Mouse (Mus musculus) cerebellum, adult 2 months (tissue): ENCODE measurements around the gene Ccdc93.

Source experiments
- CTCF ChIP-seq: fragments of 200-500 bp; IDR thresholded peaks from 2 replicates; pipeline ENCODE4 v1.5.1; 2011; ENCODE audit warnings: low read depth, mild to moderate bottlenecking, control low read depth, low read length, moderate library complexity, borderline replicate concordance; ENCODE audit not compliant: insufficient read depth
- POLR2A ChIP-seq: fragments of 200-500 bp; IDR thresholded peaks from 2 replicates; pipeline ENCODE4 v1.6.1; 2011; ENCODE audit warnings: low read length, control low read depth, borderline replicate concordance; ENCODE audit not compliant: insufficient read depth

DNA sequence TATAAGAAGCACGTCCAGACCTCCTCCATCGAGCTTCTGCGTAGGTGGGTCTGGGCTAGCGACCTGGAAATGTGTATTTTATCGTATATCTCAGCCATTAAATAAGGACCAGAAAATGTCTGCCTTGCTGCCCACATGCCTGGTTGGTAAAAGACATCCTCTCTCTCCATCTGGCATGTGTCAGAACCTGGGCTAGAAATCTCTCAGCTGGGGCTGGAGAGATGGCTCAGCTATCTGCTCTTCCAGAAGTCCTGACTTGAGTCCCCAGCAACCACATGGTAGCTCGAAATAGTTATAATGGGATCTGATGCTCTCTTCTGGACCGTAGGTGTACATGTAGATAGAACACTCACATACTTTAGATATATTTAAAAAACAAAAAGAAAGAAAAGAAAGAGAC lies 5.1 kb downstream of the Ccdc93 start:
- TF ChIP-seq POLR2A (no peak), CTCF (no peak)
